Mouse (Mus musculus) right cerebral cortex, postnatal 25 days (tissue): Measurements from ENCODE around the gene Mybph.

Source experiments
- DNase-seq: peaks from one replicate; pipeline ENCODE4 v3.0.0; 2022

The Mybph gene

DNA sequence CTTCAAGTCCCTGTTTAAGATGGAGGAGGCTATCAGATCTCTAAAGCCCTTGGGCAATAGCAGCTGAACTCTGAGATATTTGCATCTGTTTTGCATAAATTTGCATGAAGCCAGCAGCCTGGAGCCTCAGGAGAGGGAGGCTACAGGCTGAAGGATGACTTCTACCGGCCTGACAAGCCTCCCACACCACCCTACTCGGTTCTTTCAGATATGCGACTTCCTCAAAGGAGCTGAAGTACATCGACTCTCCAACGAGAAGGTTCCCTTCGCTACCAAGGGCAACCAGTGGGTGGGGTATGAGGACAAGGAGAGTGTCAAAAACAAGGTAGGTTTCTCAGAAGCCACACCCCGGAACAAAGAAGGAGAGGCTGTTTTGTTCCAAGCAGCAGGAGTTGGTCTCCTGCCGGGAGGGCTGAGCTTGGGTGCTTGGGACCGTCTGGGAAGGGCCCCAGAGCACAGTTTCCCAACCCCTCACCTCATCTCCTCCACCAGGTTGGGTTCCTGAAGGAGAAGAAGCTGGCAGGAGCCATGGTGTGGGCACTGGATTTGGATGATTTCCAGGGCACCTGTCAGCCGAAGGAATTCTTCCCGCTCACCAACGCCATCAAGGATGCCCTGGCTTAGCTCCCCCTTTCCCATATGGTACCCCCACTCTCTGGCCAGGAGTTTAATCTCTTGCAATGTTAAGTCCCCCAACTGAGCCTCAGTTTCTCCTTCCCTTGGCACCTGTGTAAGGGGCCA, 4.1 kb upstream of the Mybph start:
- DNase-seq: no peak

DNA sequence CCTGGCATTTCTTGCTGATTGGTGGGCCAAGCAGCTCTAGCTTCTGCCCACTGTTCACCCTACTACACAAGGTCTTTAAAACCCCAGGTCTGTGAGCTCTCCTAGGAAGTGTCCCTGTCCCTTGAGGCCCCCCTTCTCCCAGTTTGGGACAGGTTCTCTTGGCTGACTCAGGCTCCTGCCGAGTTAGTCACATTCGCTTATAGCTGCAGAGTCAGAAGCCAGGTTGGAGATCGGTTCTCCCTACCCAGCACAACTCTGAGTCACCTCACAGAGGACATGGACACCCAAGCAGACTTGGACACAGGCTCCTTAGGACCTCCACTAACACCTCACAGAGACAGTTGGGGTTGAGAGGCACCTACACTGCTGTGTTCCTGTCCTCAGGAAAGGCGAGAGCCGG, 2.1 kb upstream of the Mybph start:
- no peak for DNase-seq

DNA sequence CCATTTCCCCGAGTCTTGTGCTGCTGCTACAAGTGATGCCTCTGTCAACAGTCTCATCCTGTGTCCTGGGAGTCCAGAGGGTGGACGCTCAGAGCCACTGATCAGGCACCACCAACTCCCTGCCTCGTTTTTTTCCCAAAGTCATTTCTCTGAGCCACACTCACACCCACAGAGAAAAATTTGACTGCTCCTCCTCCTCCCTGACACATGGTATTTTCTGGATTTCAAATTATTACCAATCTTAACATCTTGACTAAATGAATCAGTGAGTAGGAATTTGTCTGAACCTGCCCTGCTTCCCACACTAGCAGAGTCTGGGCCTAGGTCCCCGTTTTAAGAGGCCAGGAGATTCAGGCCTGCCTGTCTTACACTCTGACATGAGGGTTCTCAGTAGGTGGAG, 1.2 kb upstream of the Mybph start:
- DNase-seq: no peak

DNA sequence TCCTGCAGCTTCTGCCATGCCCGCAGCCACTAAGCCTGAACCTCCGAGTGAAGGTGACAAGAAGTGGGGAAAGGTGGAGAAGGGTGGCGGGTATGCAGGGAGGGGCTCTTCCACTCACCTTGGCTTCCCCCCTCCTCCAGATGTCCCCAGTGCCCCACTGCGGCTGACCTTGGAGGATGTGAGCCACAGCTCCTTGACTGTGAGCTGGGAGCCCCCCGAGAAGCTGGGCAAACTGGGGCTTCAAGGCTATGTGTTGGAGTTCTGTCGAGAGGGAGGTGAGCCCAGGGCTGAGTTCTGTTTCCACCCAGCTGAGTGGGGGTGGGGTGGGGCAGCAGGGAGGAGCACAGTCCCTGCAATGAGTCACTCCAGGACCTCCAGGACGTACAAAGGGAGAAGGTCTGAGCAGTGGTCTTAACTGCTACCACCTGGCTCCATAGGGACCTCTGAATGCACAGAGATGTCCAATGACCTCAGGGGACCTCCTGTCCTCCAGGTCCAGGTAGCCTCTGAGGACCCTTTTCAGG, 488 bp downstream of the Mybph start:
- DNase-seq: no peak

DNA sequence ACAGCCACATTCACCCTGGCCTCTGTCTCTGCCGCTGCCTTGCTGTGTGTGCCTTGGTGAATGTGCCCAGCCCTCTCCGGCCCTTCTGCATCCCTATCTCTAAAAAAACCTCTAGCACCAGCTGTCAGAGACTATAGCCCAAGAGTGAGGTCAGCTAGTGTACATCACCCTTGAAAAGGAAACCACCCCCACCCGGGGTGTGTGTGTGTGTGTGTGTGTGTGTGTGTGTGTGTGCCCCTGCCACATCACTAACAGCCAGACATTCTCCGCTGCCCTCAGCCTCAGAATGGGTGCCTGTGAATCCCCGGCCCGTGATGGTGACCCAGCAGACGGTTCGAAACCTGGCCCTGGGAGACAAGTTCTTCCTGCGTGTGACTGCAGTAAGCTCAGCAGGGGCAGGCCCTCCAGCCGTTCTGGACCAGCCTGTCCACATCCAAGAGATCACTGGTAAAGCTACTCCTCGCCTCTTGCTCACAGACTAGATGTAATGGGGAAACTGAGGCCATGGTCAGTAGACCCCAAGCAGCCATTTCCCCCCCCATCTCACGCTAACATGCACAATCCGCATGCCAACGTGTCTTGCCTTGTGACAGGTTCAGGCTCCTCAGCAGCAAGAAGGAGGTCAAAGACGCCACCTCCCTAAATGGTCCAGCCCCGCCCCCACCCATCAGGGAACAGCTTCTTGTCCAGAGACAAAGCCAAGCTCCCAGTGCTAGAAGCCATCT, 1.2 kb downstream of the Mybph start:
- DNase-seq: no peak

DNA sequence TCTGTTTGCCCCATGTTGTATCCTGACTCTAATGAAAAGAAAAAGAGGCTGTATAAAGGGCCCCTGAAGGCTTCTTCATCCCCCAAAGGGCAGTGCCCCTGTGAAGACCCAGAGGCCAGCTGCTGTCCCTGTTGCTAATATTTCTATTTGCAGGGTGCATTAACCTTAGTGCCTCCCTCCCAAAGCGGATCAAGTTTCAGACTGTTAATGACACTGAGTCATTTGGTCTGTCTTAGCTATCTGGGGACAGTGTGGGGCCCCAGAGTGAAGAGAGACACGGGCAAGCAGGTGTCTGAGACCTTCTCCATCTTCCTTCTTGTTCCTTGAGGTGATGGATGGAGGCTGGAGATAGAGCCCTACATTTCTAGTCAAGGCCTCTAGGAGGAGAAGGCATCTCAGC, 1.9 kb downstream of the Mybph start:
- DNase-seq: no peak

DNA sequence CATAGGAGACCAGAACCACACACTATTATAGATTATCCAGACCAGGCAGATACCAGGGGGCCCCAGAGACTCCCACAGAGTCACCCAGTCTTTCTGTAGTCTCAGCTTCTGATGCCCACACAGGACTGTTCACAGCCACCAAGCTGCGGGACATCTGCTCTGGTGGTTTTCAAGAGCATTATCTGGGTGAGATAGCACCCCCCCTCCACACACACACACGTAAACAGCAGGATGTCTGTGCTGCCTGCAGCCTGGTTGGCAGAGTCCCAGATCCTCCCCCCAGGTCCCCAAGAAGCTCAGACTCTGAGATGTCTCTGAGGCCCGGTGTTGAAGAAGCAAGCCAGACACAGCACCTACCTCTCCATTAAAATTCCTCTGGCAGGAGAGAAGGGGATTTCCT, 2.3 kb downstream of the Mybph start:
- peak; percentile 52 for DNase-seq

DNA sequence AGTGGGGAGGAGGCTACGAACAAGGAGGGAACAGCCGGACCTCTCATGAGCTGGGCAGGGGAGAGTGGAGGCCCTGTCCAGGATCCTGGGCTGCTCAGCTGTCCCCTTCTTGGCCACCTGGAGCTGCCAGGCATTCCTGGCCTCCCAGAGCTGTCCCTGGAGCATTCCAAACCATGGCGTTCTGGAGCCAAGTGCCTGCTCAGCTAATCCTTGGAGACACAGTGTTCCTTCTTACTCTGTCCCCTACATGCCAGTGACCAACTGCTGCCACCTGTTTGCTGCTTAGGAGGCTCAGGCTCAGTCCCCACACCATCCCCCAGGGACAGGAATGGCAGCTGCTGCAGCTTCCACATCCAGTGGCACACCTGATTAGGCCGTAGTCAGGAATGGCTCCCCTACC, 2.7 kb downstream of the Mybph start:
- DNase-seq: no peak

DNA sequence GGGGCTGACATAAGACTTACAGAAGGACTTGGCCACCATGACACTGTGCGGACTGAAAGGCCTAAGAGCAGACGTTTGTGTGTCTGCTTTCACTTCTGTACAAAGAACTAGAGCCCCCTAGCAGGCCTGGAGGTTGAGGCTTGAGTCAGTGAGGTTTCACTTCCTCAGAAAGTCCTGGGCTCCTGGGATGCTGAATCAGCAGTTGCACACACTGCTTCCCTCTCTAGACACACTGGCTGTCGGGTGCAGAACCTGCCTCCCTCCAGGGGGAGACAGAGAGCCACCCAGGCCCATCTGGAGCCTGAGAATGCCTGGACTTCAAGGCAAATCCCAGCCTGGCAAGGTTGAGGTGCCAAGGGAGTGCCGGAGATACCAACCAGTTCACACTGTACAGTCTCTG, 3.1 kb downstream of the Mybph start:
- peak; percentile 73 for DNase-seq

DNA sequence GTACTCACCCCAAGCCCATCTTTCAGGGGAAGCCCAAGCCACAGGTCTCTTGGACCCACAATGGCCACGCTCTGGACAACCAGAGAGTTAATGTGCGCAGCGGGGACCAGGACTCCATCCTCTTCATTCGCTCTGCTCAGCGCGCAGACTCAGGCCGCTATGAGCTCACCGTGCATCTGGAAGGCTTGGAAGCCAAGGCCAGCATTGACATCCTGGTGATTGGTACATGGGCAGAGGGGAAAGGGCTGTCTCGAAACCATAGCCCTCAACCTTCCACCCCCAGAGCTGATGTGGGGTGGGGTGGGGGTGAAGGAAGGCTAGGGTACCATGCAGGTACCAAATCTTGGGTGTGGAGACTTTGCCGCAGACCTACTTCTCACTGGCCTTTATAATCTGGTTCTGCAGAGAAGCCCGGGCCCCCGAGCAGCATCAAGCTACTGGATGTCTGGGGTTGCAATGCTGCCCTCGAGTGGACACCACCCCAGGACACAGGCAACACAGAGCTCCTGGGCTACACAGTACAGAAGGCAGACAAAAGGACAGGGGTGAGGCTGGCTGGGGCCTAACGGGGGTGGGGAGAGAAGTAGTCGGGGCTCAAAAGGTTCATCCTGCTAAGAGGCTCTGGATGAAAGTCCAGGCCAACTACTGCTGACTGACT, 4.2 kb downstream of the Mybph start:
- DNase-seq: no peak

DNA sequence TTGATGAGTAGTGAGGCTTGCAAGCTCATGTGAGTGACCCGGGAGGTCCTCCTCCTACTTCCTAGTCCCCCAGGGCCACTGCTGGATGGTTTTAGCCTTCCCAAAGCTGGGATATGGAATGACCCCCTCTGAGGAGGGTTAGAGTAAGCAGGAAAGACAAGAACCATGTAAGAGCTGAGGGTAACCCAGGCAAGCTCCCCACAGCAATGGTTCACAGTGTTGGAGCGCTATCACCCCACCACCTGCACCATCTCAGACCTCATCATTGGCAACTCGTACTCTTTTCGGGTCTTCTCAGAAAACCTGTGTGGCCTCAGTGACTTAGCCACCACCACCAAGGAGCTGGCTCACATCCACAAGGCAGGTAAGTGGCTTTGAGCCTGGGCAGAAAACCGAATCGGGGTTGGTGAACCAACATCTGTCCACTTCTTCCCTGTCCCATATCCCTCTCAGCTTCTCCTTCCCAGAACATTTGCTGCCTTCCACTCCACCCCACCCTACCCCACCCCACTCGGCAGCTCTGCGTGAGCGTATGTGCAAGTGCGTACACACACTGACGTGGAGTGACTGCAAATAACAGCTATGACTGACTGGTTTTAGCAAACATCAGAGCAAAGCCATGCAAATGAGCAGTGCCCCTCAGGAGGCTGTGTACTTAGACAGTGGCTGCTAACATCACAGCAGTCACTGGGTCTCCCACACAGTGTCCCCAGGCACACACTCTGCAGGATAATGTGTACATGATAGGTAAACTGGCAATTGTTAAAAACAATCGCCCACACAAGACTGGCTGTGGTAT, 5.1 kb downstream of the Mybph start:
- DNase-seq: no peak

DNA sequence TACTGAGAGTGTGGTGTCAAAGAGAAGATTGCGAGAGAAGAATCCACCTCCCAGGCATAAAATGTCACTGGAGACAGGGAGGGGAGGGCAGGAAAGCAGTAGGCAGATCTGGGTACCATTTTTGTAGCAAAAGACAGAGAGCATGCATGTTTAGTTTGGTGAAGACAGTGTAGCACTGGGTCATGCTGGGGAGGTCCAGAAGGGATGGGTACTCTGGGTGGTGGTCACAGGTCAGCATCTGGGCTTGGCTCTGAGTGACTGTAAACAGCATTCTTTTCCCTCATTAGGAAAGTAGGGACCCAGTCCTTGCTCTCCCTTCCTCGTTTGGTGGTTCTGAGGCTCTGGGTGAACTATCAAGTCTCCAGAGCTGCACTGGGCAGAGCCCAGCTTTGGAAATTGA, 7.2 kb downstream of the Mybph start:
- DNase-seq: no peak

DNA sequence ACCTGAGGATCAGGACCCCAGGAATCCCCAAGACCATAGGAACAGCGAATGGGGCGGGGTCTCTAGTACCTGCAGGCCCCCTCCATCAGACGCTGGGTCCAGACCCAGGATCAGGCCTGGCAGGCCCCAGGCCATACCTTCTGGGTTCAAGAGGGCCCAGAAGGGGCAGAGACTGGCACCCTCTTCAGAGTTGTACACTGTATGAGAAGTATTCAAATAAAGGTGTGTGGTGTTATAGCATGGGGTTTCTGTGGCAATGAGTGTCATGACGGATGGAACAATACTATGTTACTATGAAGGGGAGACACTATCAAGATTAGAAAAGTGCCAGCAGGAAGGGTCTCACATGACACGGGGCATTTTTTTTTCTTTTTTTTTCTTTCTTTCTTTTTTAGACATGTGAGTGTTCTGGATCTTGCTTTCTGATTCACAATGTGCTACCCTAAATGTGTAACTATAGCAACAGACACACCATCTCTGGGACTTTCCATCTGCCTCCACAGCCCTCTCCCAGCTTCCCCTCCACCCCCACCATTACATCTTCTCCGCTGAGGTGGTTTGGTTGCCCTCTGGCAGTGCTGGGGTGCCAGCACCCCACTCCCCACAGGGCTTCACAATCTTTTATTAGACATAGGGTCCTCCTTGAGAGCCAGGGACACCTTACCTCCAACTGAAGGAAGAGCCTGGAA, 7.9 kb downstream of the Mybph start:
- DNase-seq: peak; percentile 49

DNA sequence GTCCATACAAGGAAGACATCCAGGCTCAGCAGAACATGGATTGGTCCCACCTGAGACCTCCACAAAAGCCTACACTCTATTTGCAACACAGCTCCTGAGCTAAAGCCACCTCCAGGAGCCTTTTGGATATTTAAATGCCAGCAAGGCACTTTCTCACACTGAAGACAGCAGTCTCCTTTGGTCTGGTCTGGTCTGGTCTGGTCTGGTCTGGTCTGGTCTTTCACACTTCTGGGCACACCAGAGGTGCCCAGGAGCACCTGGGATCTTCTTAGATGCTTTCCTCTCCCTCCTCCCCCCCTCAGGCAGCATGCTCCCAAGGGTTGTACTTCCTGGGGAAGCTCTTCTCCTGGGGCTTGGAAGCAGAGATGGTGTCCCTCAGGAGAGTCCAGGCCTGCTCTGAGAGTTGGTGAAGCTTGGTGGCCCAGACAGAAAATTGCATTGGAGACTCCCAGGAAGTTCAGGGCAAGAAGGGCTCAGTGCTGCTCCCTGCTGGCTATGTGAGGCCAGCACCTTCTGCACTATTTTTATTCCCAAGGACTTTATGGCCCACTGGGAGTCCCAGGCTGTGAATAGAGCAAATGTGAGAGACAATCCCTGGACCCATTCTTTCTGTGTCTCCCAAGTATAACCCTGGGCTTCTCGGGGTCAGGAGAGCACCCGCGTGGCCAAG, 8.6 kb downstream of the Mybph start:
- DNase-seq: no peak

DNA sequence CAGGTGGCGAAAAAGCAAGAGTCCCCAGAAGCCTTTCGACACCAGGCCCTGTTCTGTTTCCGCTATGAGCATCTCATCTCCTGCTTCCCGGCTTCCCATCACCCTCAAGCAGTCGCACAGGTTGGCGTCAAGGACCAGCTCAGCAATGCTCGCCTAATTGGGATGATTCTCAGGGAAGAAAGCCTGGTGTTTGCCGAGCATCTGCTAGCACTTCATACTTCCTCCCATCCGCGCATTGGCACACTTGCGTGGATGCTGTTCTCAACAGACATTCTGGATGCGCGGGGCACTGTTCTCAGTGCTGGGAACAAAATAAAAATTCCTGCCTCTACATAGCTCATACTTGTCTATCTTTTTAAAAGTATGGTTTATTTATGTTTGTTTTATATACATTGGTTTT, 11.0 kb downstream of the Mybph start:
- DNase-seq: peak; percentile 64

DNA sequence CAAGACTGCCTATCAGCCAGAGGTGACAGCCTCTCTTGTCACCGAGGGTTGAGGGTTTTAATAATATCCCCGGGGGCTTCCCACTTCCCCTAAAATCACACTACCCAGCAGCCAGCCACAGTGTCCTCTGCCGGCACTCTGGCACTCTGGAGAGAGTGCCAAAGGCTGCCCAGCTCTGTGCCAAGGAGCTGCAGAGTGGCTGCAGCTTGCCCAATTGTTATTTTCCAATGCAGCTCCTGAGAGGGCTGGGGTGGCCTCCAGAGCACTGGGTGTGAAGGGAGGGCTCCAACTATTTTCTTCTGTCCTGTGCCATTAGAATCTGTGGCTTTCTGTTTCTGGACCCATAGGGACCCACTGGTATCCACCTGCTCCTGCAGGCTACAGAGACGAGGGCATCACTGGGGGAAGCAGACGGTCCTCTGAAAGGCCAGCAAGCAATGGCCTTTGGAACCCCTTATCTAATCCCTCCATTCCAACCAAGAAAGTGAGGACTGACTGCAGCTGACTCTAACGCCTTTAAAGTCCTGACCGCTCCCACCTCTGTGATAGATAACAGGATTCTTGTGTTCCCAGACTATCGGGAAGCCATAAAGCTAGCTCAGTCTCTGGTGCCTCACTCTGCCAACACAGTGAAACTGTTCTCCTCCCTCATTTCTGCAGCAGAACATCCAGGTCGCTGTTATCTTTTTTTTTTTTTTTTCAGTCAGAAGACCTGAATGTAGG, 12.2 kb downstream of the Mybph start:
- DNase-seq: no peak

DNA sequence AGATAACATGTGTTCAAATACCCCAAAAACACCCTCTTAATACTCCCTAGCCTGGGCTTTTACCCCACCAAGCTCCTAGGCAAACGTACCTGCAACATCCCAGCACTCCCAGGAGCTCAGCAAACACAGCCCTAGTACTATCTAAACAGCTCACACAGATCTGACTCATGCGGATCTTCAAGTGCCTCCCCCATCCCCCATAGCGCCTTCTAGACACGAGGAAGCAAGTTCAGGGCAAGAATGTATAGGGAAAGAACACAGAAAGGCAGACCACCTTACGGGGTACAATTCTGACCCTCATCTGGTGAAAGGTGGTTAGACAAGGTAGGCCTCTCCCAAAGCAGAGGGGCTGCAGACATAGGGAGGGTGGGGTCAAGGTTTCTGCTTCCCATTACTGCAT, 12.8 kb downstream of the Mybph start:
- no peak for DNase-seq

DNA sequence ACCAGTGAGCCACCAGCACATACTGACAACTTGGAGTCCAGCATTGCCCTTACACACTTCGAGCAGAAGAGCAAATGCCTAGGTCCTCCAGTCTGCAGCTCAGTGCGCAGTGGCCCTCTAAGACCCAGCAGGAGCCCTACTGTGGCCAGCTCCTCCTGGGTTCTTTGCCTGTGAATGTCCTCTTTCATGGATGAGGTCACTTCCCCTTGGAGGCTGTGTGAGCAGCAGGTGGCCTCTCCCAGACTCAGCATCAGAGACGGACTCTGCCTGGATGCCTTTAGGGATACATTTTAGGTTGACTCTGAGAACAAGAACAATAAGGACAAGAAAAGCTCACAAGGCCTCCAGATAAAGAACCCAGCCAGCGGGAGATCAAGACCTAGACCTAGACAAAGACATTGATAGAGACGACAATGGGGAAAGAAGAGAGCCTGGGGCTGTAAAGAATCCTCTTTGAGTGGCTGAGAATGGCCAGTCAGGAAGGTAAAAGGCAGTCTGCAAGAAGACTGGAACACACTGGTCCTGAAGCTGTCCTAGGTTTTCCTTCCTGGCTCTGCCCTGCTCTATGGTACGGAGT, 17.0 kb downstream of the Mybph start:
- no peak for DNase-seq

DNA sequence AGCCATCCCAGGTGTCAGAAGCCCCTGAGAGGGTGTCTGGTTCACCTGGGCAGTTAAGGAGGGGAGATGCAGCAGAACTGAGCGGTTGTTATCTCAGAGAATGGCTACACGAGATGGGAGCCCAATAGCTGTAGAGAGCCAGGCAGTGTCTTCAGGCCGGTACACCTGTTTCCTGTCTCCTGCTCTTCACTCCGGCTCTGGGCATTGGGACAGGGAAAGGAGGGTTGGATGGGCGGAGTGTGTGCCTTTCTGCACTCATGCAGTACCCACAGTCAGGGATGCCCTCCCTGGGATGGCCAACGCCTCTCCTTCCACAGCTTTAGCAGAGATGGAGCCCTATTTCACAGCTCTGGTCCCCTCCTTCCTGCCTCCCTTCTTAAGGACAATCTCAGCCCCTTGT, 17.8 kb downstream of the Mybph start:
- no peak for DNase-seq

DNA sequence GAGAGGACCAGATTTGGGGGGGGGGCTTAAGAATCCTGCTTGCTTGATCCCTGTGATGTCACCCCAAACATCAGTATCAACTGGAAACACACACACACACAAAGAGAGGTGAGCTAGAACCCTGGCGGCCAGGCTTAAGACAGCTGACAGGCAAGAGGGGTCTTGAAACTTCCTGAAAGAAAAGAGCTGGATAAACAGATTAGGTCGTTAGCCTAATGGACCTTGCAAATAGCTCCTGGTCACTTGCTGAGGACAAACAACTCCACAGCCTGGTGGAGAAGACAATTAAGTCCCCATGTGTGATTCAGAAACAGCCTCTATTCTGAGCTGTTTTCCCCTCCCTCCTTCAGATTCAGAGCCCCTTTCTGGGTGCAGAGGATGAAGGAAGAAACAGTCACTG, 18.4 kb downstream of the Mybph start:
- DNase-seq: no peak

DNA sequence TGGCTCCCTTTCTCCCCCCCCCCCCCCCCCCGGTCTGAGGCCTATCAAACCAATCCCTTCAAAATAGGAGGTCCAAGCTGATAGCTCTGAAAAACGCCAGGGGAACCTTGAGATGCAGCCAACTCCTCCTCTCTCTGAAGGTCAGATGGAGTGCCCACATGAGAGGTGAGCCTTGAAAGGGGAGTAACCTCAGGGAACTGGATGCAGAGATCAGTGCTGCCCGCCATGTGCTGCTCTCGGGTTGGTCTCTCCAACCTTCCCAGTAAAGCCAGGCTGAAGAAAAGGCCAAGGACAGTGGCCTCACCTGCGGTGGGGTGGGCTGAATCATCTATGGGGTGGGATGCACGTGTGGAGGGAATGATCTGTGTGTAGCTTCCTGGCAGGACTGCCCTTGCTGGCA, 19.1 kb downstream of the Mybph start:
- no peak for DNase-seq
